1 mouse cellular context compared by ENCODE assay signal in the genomic region with DNA sequence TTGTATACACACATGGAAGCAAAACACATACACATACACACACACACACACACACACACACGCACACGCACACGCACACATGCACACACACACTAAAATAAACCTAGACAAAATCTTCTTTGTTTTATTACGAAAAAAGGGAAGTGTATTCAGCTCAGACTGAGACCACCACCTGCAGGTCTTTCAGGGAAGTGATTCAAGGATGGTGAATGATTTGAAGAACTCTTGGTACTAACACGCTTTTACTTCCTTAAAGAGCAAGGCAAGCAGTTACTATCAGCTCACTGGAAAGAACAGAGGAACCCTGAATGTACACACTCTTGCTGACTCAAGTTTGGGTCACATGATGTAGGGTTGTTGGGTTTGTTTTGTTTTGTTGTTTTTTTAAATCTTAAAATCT.
TF ChIP-seq lines count a peak whose summit lies in the region.

No protein-coding gene starts in this region.

TF ChIP-seq in MEL, 35 proteins besides CTCF, POLR2A, EP300 and RAD21 (continued from another document):
- peak; percentile 56 for TF ChIP-seq ZC3H11A (IDR thresholded peaks at IDR 0.05; ENCODE audit: low read depth, low read length)
- no peak for TF ChIP-seq GABPA (IDR thresholded peaks at IDR 0.05; ENCODE audit: low read depth, low read length)
- no peak for TF ChIP-seq MXI1 (IDR thresholded peaks at IDR 0.05; ENCODE audit: low read depth, low read length)
- TF ChIP-seq SIN3A (IDR thresholded peaks at IDR 0.05; ENCODE audit: low read length), result peak; percentile 73
- no peak for TF ChIP-seq UBTF (IDR thresholded peaks at IDR 0.05; ENCODE audit: borderline replicate concordance, insufficient read depth, low read depth, low read length)
- no peak for TF ChIP-seq MYB (IDR thresholded peaks at IDR 0.05; ENCODE audit: low read depth, low read length)
- TF ChIP-seq ZKSCAN1 (IDR thresholded peaks at IDR 0.05; ENCODE audit: low read depth, low read length), result no peak
- no peak for TF ChIP-seq CHD2 (IDR thresholded peaks at IDR 0.05; ENCODE audit: low read length)
- 0 out of 2 replicates have a peak, but pooled peaks have one; percentile 15 for TF ChIP-seq BHLHE40 (IDR thresholded peaks at IDR 0.05; ENCODE audit: borderline replicate concordance, low read depth, low read length)
- TF ChIP-seq USF1 (IDR thresholded peaks at IDR 0.05; ENCODE audit: low read depth, low read length), result peak; percentile 80
- peak; percentile 22; the same call in 1 of the 2 replicates for TF ChIP-seq RCOR1 (IDR thresholded peaks at IDR 0.05; ENCODE audit: low read depth, low read length)
- no peak for TF ChIP-seq ZNF384 (IDR thresholded peaks at IDR 0.05; ENCODE audit: low read depth, low read length)
- TF ChIP-seq GATA1 (IDR thresholded peaks at IDR 0.05; ENCODE audit: low read depth, low read length), result peak; percentile 42; the same call in 1 of the 2 replicates
- TF ChIP-seq TBP (IDR thresholded peaks at IDR 0.05; ENCODE audit: low read depth, low read length), result 0 out of 2 replicates have a peak, but pooled peaks have one; percentile 17
- no peak for TF ChIP-seq NELFE (IDR thresholded peaks at IDR 0.05; ENCODE audit: low read depth, low read length)
- TF ChIP-seq ELF1 (IDR thresholded peaks at IDR 0.05; ENCODE audit: low read depth, low read length), result peak; percentile 50; the same call in 1 of the 2 replicates
- no peak for TF ChIP-seq KAT2A (conservative IDR thresholded peaks at IDR 0.05; ENCODE audit: low read depth, low read length)
- TF ChIP-seq NRF1 (IDR thresholded peaks at IDR 0.05; ENCODE audit: insufficient read depth, low read depth, low read length, poor library complexity, severe bottlenecking), result no peak
- TF ChIP-seq E2F4 (IDR thresholded peaks at IDR 0.05; ENCODE audit: borderline replicate concordance, low read depth, low read length), result no peak
- no peak for TF ChIP-seq TCF12 (IDR thresholded peaks at IDR 0.05; ENCODE audit: low read depth, low read length)
- TF ChIP-seq USF2 (IDR thresholded peaks at IDR 0.05; ENCODE audit: borderline replicate concordance in 1 of 2, insufficient read depth in 1 of 2, low read depth in 1 of 2, low read length in 2 of 2), result no peak
- TF ChIP-seq SMC3 (IDR thresholded peaks at IDR 0.05; ENCODE audit: low read depth, low read length), result peak; percentile 72
- TF ChIP-seq HCFC1 (IDR thresholded peaks at IDR 0.05; ENCODE audit: low read depth, low read length), result no peak
TF ChIP-seq in MEL: peak in this region for 12.
